Mouse (Mus musculus) mature B cell (primary cell): ENCODE measurements around the gene Birc3.

Source experiments
- in situ Hi-C: fragments of 300-500 bp; cut with MboI; formaldehyde crosslinking; loops from 2 replicates; pipeline ENCODE4 v1.14.3; 2019

Gene Birc3

GRCm38 (mm10) chr9:7829531-7830528 lies 43.2 kb downstream of the Birc3 start:
- in situ Hi-C loops = loop anchor here (10.0 kb wide), 1 partner anchor 55 kb away; no protein-coding TSS in a partner anchor

DNA sequence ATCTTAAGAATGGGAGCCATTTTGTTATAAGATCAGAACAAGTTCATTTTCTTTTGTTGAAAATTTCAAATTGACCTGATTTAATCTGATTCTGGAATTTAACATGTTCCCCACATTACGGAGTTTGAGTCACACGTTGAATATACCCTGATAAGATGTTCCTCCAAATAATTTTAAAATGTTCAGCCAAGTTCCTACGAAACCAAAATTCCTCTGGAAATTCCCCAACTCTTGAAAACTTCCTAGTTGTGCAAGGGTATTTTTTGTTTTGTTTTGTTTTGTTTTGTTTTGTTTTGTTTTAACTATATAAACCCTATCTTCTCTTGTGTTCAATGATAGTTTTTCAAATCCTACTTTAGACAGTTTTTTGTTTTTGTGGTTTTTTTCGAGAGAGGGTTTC lies 44.3 kb downstream of the Birc3 start:
- in situ Hi-C loops = no loop called here

DNA sequence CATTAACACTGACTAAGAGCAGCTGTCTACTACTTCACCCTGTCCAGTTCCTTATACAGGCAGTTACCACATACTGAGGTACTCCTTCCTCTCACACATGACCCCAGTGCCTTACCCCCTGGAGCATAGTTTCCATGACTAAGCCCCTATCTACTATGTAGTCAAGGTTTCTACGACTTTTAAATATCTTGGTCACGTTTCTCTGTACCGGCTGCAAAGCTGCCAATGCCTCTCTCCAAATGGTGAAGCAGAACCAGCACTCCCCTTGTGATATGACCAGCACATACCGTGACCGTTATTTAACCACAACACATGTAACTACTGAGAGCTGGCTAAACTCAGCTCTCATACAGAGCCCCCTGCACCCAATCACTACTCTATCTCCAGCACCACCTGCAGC lies 48.1 kb downstream of the Birc3 start:
- in situ Hi-C loops = no loop called here

DNA sequence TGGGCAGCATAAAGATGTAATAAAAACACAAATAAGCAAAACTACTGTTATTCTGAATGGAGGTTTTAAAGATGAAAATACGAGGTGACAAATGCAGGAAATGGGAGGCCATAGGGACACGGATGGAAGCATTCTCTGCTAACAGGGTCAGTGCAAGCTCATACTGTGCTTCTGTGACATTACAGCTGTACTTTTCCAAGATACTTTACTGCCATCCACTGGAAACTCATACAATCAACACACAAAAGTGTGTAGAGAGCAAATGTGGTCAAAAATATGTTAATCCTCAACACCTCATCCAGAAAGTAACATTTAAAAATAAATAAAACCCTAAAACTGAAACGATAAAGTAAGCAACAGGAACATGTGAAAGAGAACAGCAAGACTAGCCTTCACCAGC lies 50.2 kb downstream of the Birc3 start:
- in situ Hi-C loops = no loop called here

DNA sequence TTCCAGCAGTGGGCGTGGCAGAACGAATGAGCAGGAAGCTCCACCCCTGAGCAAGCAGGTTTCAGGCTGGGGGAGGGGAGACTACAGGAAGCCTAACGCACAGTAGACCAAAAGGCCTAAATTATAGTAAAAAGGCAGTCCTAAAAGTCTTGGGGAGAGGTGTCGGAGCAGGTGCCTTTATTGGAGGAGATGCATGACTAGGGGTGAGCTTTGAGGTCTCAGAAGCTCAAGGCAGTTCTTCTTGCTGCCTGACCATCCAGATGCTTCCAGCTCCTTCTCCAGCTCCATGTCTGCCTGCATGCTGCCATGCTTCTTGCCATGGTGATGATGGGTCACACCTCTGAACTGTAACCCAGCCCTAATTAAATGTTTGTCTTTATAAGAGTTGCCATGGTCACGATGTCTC lies 67.9 kb downstream of the Birc3 start:
- in situ Hi-C loops = no loop called here
